Mouse (Mus musculus) spleen, adult 18-20 months (tissue): ENCODE measurements around the gene Rrp9.

ENCODE experiments used
- DNase-seq, 2 experiments: peaks; one replicate each; pipeline ENCODE4 v3.0.0; 2022; ENCODE audit warnings: mixed read lengths in 2 of 2

The Rrp9 gene

DNA sequence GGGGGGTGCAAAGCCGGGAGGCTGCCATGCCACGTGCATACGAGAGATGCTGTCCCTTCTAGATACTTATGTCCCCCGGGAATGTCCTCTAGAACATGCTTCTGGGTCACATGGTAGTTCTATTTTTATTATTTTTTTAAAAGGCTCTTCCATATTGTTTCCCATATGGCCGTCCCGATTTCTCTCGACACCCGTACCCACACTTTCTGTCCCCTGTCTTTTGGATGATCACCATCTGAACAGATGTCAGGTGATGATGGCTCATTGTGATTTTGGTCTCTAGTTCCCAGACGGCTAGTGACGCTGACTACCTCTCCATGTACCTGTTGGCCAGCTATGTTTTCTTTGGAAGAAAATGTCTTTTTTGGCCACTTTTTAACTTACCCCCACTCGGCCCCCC, 59.2 kb downstream of the Rrp9 start:
- no peak for DNase-seq
